In the genomic region with DNA sequence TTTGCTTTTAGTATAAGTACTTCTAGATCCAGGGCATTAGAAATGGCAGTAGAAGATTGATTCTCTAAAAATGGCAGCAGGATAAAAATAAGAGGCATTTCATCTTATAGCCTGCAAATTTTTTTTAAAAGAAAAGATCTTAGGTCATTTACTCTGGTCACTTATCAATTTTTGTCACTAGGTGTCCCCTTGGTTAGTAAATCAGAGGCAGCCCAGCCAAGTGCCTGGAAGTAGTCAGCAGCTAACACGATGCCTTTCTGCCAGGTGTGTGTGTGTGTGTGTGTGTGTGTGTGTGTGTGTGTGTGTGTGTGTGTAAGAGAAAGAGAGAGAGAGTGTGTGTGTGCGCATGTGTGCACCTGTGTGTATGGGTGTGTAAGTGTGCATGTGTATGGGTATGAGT, we compare ENCODE assay signal across 18 mouse cellular contexts. TPM values are rescaled to one million over a fixed set of nuclear protein-coding genes. Genes with fewer than 3 reads are reported as not detected.
DNase-seq lines count a peak whose midpoint lies in the region; ATAC-seq and TF ChIP-seq lines count a peak whose summit lies in the region.
"Had no signal": no experiment of that assay in that cellular context is flagged by ENCODE, and none has a peak within 500 bp of the region (broad histone marks: within the 10 kb centered on the region; RNA-seq: fewer than 3 reads in every experiment).

No protein-coding gene starts in this region.

- no peak overlapping the region for H3K4me3 ChIP-seq in gastrocnemius, adult 2 months
- H3K4me3 ChIP-seq in kidney, embryonic 15.5 days (replicated peaks), result no peak overlapping the region
- H3K4me3 ChIP-seq: embryonic facial prominence, embryonic 15.5 days; limb, embryonic 15.5 days; myocyte; stomach, embryonic 15.5 days had no signal

- H3K27me3 ChIP-seq in kidney, embryonic 15.5 days, result no peaks in the 10 kb centered on the region
- H3K27me3 ChIP-seq: embryonic facial prominence, embryonic 15.5 days; limb, embryonic 15.5 days; stomach, embryonic 15.5 days had no signal

- no peak for ATAC-seq in kidney, embryonic 15.5 days (replicated peaks; ENCODE audit: low FRiP score)

- TF ChIP-seq CTCF in gastrocnemius, adult 2 months (IDR thresholded peaks at IDR 0.05), result peak; percentile 17; the same call in 1 of the 2 replicates

- H3K9me3 ChIP-seq in kidney, embryonic 15.5 days (replicated peaks), result no peaks in the 10 kb centered on the region
- H3K9me3 ChIP-seq: embryonic facial prominence, embryonic 15.5 days; limb, embryonic 15.5 days; stomach, embryonic 15.5 days had no signal

- H3K4me2 ChIP-seq in kidney, embryonic 15.5 days, result no peak overlapping the region
- H3K4me2 ChIP-seq: embryonic facial prominence, embryonic 15.5 days; limb, embryonic 15.5 days; stomach, embryonic 15.5 days had no signal

- 69% methylated on average over 2 of the region's 2 CpGs for WGBS in kidney, embryonic 15.5 days

- intact Hi-C loops in gastrocnemius, adult 2 months (cut with DNase I), result no loop called here

- H3K4me1 ChIP-seq in kidney, embryonic 15.5 days, result peaks cover 5% of the 10 kb centered on the region; the same call in 1 of the 2 replicates
- H3K4me1 ChIP-seq: embryonic facial prominence, embryonic 15.5 days had no signal

- no peak overlapping the region for H3K9ac ChIP-seq in kidney, embryonic 15.5 days
- H3K9ac ChIP-seq: embryonic facial prominence, embryonic 15.5 days; limb, embryonic 15.5 days; stomach, embryonic 15.5 days had no signal

- no peak for DNase-seq in gastrocnemius, adult 2 months
- no peak for DNase-seq in gastrocnemius, adult 18-20 months (ENCODE audit: low spot score)
- peak; percentile 30 for DNase-seq in kidney, postnatal 14 days
- peak; percentile 37 for DNase-seq in A20 (ENCODE audit: low read depth, low spot score)
- peak; percentile 13 for DNase-seq in brain, adult 2 months (ENCODE audit: low read depth, low spot score)
- DNase-seq in left cerebral cortex, adult 8-10 months (ENCODE audit: low spot score in 2 of 2), result no peak
- no peak for DNase-seq in spleen, adult 12 weeks (ENCODE audit: low spot score)
- DNase-seq: adrenal gland, postnatal 10 days; heart, postnatal 36 days; lung, postnatal 4 days; thymus, postnatal 36 days had no signal

- no peak overlapping the region for H3K27ac ChIP-seq in gastrocnemius, adult 2 months
- H3K27ac ChIP-seq in kidney, embryonic 15.5 days, result no peak overlapping the region
- H3K27ac ChIP-seq: embryonic facial prominence, embryonic 15.5 days; limb, embryonic 15.5 days; stomach, embryonic 15.5 days had no signal

- H3K36me3 ChIP-seq in kidney, embryonic 15.5 days, result no peaks in the 10 kb centered on the region
- H3K36me3 ChIP-seq: embryonic facial prominence, embryonic 15.5 days; limb, embryonic 15.5 days; stomach, embryonic 15.5 days had no signal

RNA-seq across cellular contexts. Expression of gene Helt, which starts 28.4 kb away (rescaled TPM):
- total RNA-seq in gastrocnemius, adult 2 months (2021), result 1 to 10 TPM in 1 of 2 experiments, under 1 TPM in 1; 0.82 to 1.6 TPM
- total RNA-seq in gastrocnemius, adult 18-20 months (2021), result 1 to 10 TPM; 1.1 to 1.4 TPM
- polyA plus RNA-seq in kidney, embryonic 15.5 days (2015; fragmentation: Nextera tagmentation; extraction: Ambion mirVana), result not detected in 2 replicates
- total RNA-seq in left cerebral cortex, adult 8-10 months (2022), result under 1 TPM in 1 of 4 experiments, not detected in 3; 0.63 TPM
- total RNA-seq: adrenal gland, postnatal 10 days had no signal
- polyA plus RNA-seq: gonadal fat pad, adult 2 months; kidney, embryonic 14.5 days; limb, embryonic 15.5 days; myocyte had no signal

Comparison
In these comparisons a context has a peak if more than half of its experiments do, and no peak if none do; other contexts are left out.
1. DNase-seq: peak in kidney, postnatal 14 days (single experiment), A20 (single experiment) and brain, adult 2 months (single experiment); none in gastrocnemius, adult 2 months (single experiment), gastrocnemius, adult 18-20 months (single experiment), left cerebral cortex, adult 8-10 months (0 of 2) and spleen, adult 12 weeks (single experiment).